Mouse (Mus musculus): ENCODE results near the gene Gm20914. TPM values are rescaled to one million over a fixed set of nuclear protein-coding genes. Genes with fewer than 3 reads are reported as not detected.
"Not testable (repeated sequence)": the region's sequence is repeated elsewhere in the genome, so short reads cannot be mapped to it uniquely, and the experiment has no call there.

Gene Gm20914
- not detected in 2 replicates for polyA plus RNA-seq (2014; fragmentation: Nextera tagmentation; extraction: Ambion mirVana)

DNA sequence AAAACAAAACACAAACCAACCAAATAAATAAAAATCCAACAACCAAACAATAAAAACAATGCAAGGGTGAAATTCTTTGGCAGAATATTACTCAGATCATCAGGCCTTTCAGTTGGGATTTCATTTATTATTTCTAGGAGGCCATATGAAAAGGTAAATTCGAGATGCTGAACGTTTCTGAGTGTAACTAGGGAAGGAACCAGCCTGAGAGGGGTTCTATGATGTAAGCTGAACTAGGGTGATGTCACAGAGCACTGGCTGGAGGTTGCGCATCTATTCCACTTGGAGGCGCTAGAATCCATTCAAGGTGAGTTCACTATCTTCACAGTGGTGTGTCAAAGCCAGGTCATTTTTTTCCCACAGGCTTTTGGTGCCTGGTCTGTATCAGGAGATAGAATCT lies at the start of gene Gm20914:
TSS of gene Gm20914 (plus strand) at position 301 of the 400 bp plus-strand sequence.
- H3K4me2 ChIP-seq (ENCODE audit: low read depth, low read length, severe bottlenecking); H3K9me3 ChIP-seq (ENCODE audit: control insufficient read depth, low read length); H3K36me3 ChIP-seq (ENCODE audit: control insufficient read depth, insufficient read depth, low read length); H3K27ac ChIP-seq (ENCODE audit: low read depth, low read length); H3K4me3 ChIP-seq (ENCODE audit: low read depth, low read length); DNase-seq (ENCODE audit: low spot score); H3K9ac ChIP-seq (ENCODE audit: low read length); H3K27me3 ChIP-seq (ENCODE audit: control insufficient read depth, insufficient read depth, low read length); H3K4me1 ChIP-seq (replicated peaks; ENCODE audit: control insufficient read depth, insufficient read depth, low read length); ATAC-seq (replicated peaks; ENCODE audit: low FRiP score): not testable (repeated sequence)
- no CpG with 5 or more reads among the region's 4 CpGs for WGBS

Other genes starting within 250 kb of the Gm20914 start
- not detected in 2 replicates for gene Gm21854, start 69.0 kb upstream of the Gm20914 start, polyA plus RNA-seq (2014; fragmentation: Nextera tagmentation; extraction: Ambion mirVana)
- not detected in 2 replicates for gene Gm28171, start 67.4 kb downstream of the Gm20914 start, polyA plus RNA-seq (2014; fragmentation: Nextera tagmentation; extraction: Ambion mirVana)
- not detected in 2 replicates for gene Gm21778, start 216.5 kb downstream of the Gm20914 start, polyA plus RNA-seq (2014; fragmentation: Nextera tagmentation; extraction: Ambion mirVana)

Measured in forebrain, embryonic 11.5 days (tissue).